Mouse (Mus musculus) skeletal muscle tissue, postnatal 0 days (tissue): Measurements from ENCODE around the gene Lrpap1. TPM values are rescaled to one million over a fixed set of nuclear protein-coding genes. Genes with fewer than 3 reads are reported as not detected.

ENCODE experiments used
- polyA plus RNA-seq: library from polyadenylated mRNA; unstranded; fragments of >200 nt; fragmentation: Nextera tagmentation; extraction: Ambion mirVana; gene quantifications from 2 replicates; pipeline ENCODE4 v1.2.1, GENCODE M21; 2015

The Lrpap1 gene
- polyA plus RNA-seq, result 63.0 and 74.7 TPM in 2 replicates

DNA sequence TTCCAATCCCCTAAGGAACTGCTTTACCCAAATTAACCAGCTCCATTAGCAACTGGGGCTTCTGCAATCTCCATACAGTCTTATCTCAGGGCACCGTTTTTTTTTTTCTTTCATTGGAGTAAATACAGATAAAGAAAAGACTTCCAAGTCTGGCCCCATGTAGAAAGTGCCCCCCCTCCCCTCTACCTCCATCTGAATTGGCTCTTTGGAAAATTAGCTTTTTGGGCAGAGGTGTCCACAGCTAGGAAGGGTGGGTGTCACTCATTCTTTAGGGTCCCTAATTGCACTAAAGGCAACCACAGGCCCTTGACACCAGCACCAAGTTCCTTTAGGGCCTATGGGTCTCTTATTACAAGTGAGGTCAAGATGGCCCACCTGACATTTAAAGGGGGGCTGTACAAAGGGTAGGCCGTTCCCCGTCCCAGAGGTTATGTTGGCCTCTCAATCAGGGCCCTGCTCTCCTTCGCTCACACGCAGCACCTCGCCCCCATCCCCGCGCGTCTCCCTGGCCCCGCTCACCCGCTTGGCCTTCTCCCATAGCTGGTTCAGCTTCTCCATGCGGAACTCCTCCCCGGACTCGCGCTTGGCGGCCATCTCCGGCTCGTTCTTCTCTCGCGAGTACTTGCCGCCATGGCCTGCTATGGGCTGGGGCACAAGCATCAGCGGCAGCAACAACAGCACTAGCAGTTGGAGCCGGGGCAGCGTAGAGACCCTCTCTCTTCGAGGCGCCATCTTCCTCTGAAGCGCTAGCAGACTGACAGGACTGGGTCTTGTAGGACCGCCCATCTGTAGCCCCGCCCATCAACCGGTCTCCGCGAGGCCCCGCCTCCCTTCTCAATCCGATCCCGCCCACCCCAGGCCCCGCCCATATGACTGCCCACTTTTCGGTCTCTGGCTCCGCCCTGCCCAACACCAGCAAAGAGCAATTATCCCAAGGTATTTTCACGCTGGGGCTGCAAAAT is at the start of gene Lrpap1:
Lrpap1 (minus strand) TSS at position 807 of the 962 bp plus-strand sequence.

DNA sequence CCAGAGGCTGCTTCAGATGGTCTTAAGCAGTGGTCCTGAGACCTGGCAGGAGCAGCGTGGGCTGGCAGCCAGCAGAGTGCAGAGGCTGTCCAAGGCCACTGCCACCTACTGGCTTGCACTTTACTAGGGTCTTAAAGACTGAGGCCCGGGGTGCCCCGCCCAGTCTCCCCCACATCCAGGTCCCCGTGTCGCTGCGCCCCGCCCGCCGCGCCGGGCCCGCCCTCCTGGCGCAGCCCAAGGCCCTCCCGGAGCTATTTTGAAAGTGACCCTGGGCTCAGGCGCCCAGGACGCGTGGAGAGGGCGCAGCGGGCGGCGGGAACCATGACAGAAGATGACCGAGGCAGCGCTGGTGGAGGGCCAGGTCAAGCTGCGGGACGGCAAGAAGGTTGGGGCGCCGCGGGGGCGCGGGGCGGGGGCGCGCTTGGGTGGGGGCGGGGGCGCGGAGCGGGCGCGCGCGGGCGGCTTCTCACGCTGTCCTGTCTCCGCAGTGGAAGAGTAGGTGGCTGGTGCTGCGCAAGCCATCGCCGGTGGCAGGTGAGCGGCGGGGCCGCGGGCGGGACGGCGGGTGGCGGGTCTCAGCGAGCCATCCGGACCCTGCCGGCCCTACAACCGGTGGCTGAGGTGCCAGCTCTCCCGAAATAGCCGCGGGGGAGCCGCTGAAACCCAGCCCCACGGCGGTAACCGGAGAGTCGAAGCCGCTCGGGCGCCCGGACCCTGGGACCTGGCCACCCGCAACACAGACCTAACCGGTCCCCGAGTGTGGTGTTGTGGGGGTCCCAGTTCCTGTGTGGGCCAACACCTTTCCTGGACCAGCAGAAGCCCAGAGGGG is 48.7 kb downstream of the Lrpap1 start, which contains the start of gene Dok7:
Dok7 (plus strand) TSS at position 163 of the 829 bp plus-strand sequence.

Other genes starting within 250 kb of the Lrpap1 start
- 0.11 TPM in 1 of 2 replicates, not detected in the other for gene Msantd1, start 197.8 kb downstream of the Lrpap1 start, polyA plus RNA-seq
- 17.5 TPM in 2 replicates for gene Rgs12, start 156.3 kb downstream of the Lrpap1 start, polyA plus RNA-seq
- gene Hgfac, start 64.3 kb downstream of the Lrpap1 start, polyA plus RNA-seq, result 0.33 and 0.64 TPM in 2 replicates
- gene Dok7, start 49.0 kb downstream of the Lrpap1 start, polyA plus RNA-seq, result 16.3 and 17.0 TPM in 2 replicates
- gene Adra2c, start 172.6 kb upstream of the Lrpap1 start, polyA plus RNA-seq, result not detected in 2 replicates